Mouse (Mus musculus): Measurements from ENCODE around the gene Gtsf2. TPM values are rescaled to one million over a fixed set of nuclear protein-coding genes. Genes with fewer than 3 reads are reported as not detected.
"Not testable (repeated sequence)": the region's sequence is repeated elsewhere in the genome, so short reads cannot be mapped to it uniquely, and the experiment has no call there.

The Gtsf2 gene
- polyA plus RNA-seq, 1 experiment from 2014 or later: not detected

- Histone ChIP-seq H3K9me3 (no peaks in the 10 kb centered on the region), H3K36me3 (replicated peaks) (no peaks in the 10 kb centered on the region), H3K27me3 (replicated peaks) (no peaks in the 10 kb centered on the region), H3K4me2 (no peak overlapping the region), H3K4me1 (no peaks in the 10 kb centered on the region), H3K27ac (no peak overlapping the region), H3K4me3 (no peak overlapping the region), H3K9ac (no peak overlapping the region)
- no peak for ATAC-seq (replicated peaks)
- 88% methylated on average over 7 of the region's 7 CpGs for WGBS
Observed at GRCm38 (mm10) chr15:103471488-103472194, 23.4 kb upstream of the Gtsf2 start.

DNA sequence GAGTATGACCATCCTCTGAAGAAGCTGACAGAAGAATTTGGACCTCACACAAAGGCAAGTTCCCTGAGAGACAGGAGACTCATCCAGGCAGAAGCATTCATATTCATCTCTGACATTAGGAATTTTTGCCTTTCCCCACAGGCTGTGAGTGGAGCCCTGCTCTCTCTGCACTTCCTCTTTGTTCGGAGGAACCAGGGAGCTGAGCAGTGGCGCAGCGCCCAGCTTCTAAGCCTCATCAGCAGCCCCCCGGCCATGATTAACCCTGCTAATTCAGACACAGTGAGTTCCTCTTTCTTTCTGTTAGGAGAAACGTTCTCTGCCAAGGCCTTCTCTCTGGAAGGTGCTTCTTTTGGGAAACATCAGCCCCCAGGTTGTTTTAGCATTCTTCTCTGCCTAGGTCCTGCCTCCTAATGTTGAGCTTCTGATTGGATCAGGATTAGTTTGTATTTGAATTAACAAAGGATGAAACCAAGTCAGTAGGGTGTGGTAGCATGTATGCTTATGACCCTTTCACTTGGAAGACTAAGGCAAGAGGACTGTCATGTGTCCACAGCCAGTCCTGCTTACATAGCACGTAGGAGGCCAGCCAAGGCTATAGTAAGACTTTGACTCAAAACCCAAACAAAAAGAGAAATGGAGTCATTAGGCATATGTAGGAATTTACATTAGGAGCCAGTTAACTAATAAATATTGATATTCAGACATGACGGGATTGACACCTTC lies 14.4 kb upstream of the Gtsf2 start:
- H3K36me3 ChIP-seq (replicated peaks): no peaks in the 10 kb centered on the region

DNA sequence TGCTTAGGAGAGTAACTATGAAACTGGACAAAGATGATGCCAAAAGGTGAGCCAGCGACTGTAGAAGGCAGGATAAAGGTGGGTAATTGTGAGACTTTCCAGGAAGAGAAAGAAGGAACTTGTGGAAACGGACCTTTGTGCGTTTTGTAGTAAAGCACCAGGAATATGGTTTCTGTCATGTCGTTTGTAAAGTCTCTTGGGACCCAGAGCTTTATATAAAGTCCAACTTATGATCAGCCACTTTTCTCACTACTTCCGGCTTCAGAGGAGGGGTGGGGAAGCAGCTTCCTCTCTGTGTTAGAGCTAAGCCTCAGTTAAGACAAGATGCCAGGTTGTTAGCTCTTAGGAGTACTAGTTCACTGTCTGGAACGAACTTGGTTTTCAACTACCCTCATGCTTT lies 6.2 kb upstream of the Gtsf2 start:
- ATAC-seq (replicated peaks): no peak
- H3K27ac ChIP-seq: no peak overlapping the region
- 88% methylated on average over 6 of the region's 6 CpGs for WGBS

More for the DNA sequence above, 14.4 kb upstream of the Gtsf2 start:
- no peak overlapping the region for H3K4me3 ChIP-seq
- no peak overlapping the region for H3K9ac ChIP-seq
- 63% methylated on average over 7 of the region's 7 CpGs for WGBS
- H3K4me2 ChIP-seq: no peak overlapping the region
- ATAC-seq (replicated peaks): no peak
- H3K27ac ChIP-seq: no peak overlapping the region
- no peaks in the 10 kb centered on the region for H3K9me3 ChIP-seq
- no peaks in the 10 kb centered on the region for H3K27me3 ChIP-seq (replicated peaks)
- no peaks in the 10 kb centered on the region for H3K4me1 ChIP-seq

GRCm38 (mm10) chr15:103453551-103454218 lies 5.4 kb upstream of the Gtsf2 start, which contains the start of gene Nckap1l:
Gene Nckap1l, plus strand, starts transcription at chr15:103453794.
- Histone ChIP-seq H3K9me3 (no peaks in the 10 kb centered on the region), H3K9ac (no peak within 1 kb of the TSS), H3K4me1 (no peaks in the 10 kb centered on the region), H3K36me3 (replicated peaks) (no peaks in the 10 kb centered on the region), H3K4me2 (no peak within 1 kb of the TSS), H3K27ac (no peak within 1 kb of the TSS), H3K4me3 (no peak within 1 kb of the TSS), H3K27me3 (replicated peaks) (no peaks in the 10 kb centered on the region)
- 92% methylated on average over 13 of the region's 13 CpGs for WGBS
- no peak for ATAC-seq (replicated peaks)

More for the DNA sequence above, 6.2 kb upstream of the Gtsf2 start:
- H3K27me3 ChIP-seq (replicated peaks): no peaks in the 10 kb centered on the region
- H3K9ac ChIP-seq: no peak overlapping the region
- H3K4me3 ChIP-seq: no peak overlapping the region
- no peaks in the 10 kb centered on the region for H3K4me1 ChIP-seq
- H3K9me3 ChIP-seq: no peaks in the 10 kb centered on the region
- no peak overlapping the region for H3K4me2 ChIP-seq
- no peaks in the 10 kb centered on the region for H3K36me3 ChIP-seq (replicated peaks)

GRCm38 (mm10) chr15:103445966-103446365 lies 2.3 kb downstream of the Gtsf2 start:
- not testable (repeated sequence) for H3K27ac ChIP-seq; H3K9ac ChIP-seq; H3K4me1 ChIP-seq; H3K27me3 ChIP-seq (replicated peaks); H3K4me2 ChIP-seq; ATAC-seq (replicated peaks); H3K9me3 ChIP-seq; H3K36me3 ChIP-seq (replicated peaks); H3K4me3 ChIP-seq
- 83% methylated on average over 4 of the region's 4 CpGs for WGBS

DNA sequence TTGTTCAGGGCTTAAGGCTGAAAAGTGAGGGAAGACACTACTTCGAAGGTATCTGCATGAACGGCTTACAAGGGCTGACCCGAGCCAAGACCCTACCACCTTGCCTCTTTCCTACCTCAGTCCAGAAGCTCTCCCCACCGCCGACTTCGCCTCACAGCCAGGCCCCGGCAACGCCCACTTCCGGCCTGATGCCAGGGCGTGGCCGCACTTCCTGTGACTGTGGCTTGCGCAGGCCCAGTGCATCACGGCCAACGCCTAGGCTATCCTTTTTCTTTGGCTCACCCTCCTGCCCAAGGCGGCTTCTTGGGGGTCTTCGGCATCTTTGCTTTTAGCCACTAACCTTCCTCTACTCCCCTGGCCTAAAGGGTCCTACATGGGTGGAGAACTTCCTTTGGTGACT lies 18.0 kb downstream of the Gtsf2 start, which contains the start of gene Gtsf1:
TSS of gene Gtsf1 (minus strand) at position 230 of the 400 bp plus-strand sequence.
- Histone ChIP-seq H3K27ac (no peak within 1 kb of the TSS), H3K9me3 (no peaks in the 10 kb centered on the region), H3K27me3 (replicated peaks) (no peaks in the 10 kb centered on the region), H3K4me1 (0 out of 2 replicates have a peak, but pooled peaks cover 4% of the 10 kb centered on the region), H3K4me3 (no peak within 1 kb of the TSS), H3K4me2 (no peak within 1 kb of the TSS), H3K36me3 (replicated peaks) (no peaks in the 10 kb centered on the region), H3K9ac (no peak within 1 kb of the TSS)
- ATAC-seq (replicated peaks): no peak
- WGBS: 94% methylated on average over 16 of the region's 16 CpGs

DNA sequence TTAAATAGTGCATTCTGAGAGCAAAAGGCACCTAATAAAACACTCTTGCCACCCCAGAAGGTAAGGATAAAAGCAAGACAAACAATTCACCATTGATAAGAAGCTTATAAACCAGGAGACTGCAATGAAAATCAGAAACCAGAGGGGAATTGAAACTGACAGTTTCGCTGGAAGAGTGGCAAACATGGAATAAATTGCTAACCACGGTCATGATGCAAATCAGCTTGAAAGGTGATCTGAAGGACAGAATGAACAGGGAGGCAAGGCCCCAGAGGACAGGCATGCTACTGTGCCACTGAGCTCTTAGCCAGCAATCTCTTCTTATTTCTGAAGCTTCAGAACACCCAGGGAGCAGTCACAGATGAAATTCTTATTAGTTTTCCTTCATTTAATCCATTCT lies 21.3 kb downstream of the Gtsf2 start:
- 22% methylated on average over 2 of the region's 2 CpGs for WGBS

GRCm38 (mm10) chr15:103405586-103405985 lies 42.7 kb downstream of the Gtsf2 start:
- not testable (repeated sequence) for H3K9me3 ChIP-seq; H3K4me2 ChIP-seq; H3K27me3 ChIP-seq (replicated peaks); H3K9ac ChIP-seq; H3K36me3 ChIP-seq (replicated peaks); H3K4me3 ChIP-seq; H3K27ac ChIP-seq; H3K4me1 ChIP-seq; ATAC-seq (replicated peaks)
- 91% methylated on average over 3 of the region's 3 CpGs for WGBS

More for the DNA sequence above, 21.3 kb downstream of the Gtsf2 start:
- H3K27me3 ChIP-seq (replicated peaks): no peaks in the 10 kb centered on the region
- no peak overlapping the region for H3K9ac ChIP-seq
- no peaks in the 10 kb centered on the region for H3K36me3 ChIP-seq (replicated peaks)
- no peak overlapping the region for H3K4me2 ChIP-seq
- peak overlapping the region; percentile 56; the same call in 1 of the 2 replicates for H3K27ac ChIP-seq
- no peak; the same call in 1 of the 2 replicates for ATAC-seq (replicated peaks)
- H3K4me3 ChIP-seq: no peak overlapping the region
- 0 out of 2 replicates have a peak, but pooled peaks cover 4% of the 10 kb centered on the region for H3K4me1 ChIP-seq
- no peaks in the 10 kb centered on the region for H3K9me3 ChIP-seq

DNA sequence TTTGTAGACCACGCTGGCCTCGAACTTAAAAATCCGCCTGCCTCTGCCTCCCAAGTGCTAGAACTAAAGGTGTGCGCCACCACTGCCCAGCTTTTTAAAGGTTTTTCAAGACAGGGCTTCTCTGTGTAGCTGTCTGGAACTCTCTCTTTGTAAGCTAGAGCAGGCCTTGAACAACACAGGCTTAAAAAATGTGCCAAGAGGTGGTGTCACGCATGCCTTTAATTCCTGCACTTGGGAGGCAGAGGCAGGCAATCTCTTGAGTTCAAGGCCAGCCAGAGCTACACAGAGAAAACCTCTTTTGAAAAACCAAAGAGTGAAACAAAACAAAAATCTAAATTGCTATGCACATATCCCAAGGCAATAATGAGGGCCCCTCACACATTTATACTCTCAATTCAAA lies 46.9 kb downstream of the Gtsf2 start:
- Histone ChIP-seq H3K27ac (no peak overlapping the region), H3K4me3 (no peak overlapping the region), H3K27me3 (replicated peaks) (no peaks in the 10 kb centered on the region), H3K9me3 (no peaks in the 10 kb centered on the region), H3K4me1 (no peaks in the 10 kb centered on the region), H3K36me3 (replicated peaks) (no peaks in the 10 kb centered on the region), H3K4me2 (no peak overlapping the region), H3K9ac (no peak overlapping the region)
- no peak for ATAC-seq (replicated peaks)
- 88% methylated on average over 5 of the region's 5 CpGs for WGBS

GRCm38 (mm10) chr15:103393577-103393976 lies 54.7 kb downstream of the Gtsf2 start:
- no peaks in the 10 kb centered on the region for H3K27me3 ChIP-seq (replicated peaks)
- no peak overlapping the region for H3K9ac ChIP-seq
- no peak overlapping the region for H3K4me3 ChIP-seq
- no peak overlapping the region for H3K27ac ChIP-seq
- no peaks in the 10 kb centered on the region for H3K36me3 ChIP-seq (replicated peaks)
- ATAC-seq (replicated peaks): no peak
- no peak overlapping the region for H3K4me2 ChIP-seq
- H3K4me1 ChIP-seq: no peaks in the 10 kb centered on the region
- H3K9me3 ChIP-seq: no peaks in the 10 kb centered on the region
